Mouse (Mus musculus): ENCODE measurements around the gene Il2ra. TPM values are rescaled to one million over a fixed set of nuclear protein-coding genes. Genes with fewer than 3 reads are reported as not detected.
"Not testable (repeated sequence)": the region's sequence is repeated elsewhere in the genome, so short reads cannot be mapped to it uniquely, and the experiment has no call there.

The Il2ra gene
- polyA plus RNA-seq, 1 experiment from 2014 or later = not detected

- Histone ChIP-seq H3K27ac (ENCODE audit: low read depth, low read length) (no peak overlapping the region), H3K4me3 (ENCODE audit: low read depth, low read length) (no peak overlapping the region), H3K4me2 (replicated peaks; ENCODE audit: low read depth, low read length) (no peak overlapping the region), H3K36me3 (ENCODE audit: control insufficient read depth, insufficient read depth, low read length) (no peaks in the 10 kb centered on the region), H3K27me3 (ENCODE audit: control insufficient read depth, insufficient read depth, low read length) (no peaks in the 10 kb centered on the region), H3K9ac (ENCODE audit: low read depth, low read length) (no peak overlapping the region), H3K4me1 (replicated peaks; ENCODE audit: control insufficient read depth, insufficient read depth, low read length) (no peaks in the 10 kb centered on the region), H3K9me3 (ENCODE audit: control insufficient read depth, low read length) (no peaks in the 10 kb centered on the region)
- no peak for DNase-seq (ENCODE audit: low spot score)
- ATAC-seq (ENCODE audit: low FRiP score) = no peak
- WGBS = 90% methylated on average over 2 of the region's 2 CpGs
Measured at GRCm38 (mm10) chr2:11699905-11700304, 57.3 kb downstream of the Il2ra start.

- Histone ChIP-seq H3K4me3 (ENCODE audit: low read depth, low read length) (peak within 1 kb of the TSS; percentile 53), H3K9me3 (ENCODE audit: control insufficient read depth, low read length) (no peaks in the 10 kb centered on the region), H3K4me2 (replicated peaks; ENCODE audit: low read depth, low read length) (peak within 1 kb of the TSS; percentile 94), H3K36me3 (ENCODE audit: control insufficient read depth, insufficient read depth, low read length) (no peaks in the 10 kb centered on the region), H3K27ac (ENCODE audit: low read depth, low read length) (no peak within 1 kb of the TSS), H3K9ac (ENCODE audit: low read depth, low read length) (peak within 1 kb of the TSS; percentile 42), H3K4me1 (replicated peaks; ENCODE audit: control insufficient read depth, insufficient read depth, low read length) (no peaks in the 10 kb centered on the region), H3K27me3 (ENCODE audit: control insufficient read depth, insufficient read depth, low read length) (peaks cover 11% of the 10 kb centered on the region; the same call in 1 of the 2 replicates)
- DNase-seq (ENCODE audit: low spot score) = peak; percentile 54
- ATAC-seq (ENCODE audit: low FRiP score) = peak; percentile 69
- WGBS = 0% methylated on average over 37 of the region's 37 CpGs
Measured at GRCm38 (mm10) chr2:11705201-11706025, 62.8 kb downstream of the Il2ra start, which contains the start of gene Il15ra. TSS of gene Il15ra (plus strand) at chr2:11705290.

DNA sequence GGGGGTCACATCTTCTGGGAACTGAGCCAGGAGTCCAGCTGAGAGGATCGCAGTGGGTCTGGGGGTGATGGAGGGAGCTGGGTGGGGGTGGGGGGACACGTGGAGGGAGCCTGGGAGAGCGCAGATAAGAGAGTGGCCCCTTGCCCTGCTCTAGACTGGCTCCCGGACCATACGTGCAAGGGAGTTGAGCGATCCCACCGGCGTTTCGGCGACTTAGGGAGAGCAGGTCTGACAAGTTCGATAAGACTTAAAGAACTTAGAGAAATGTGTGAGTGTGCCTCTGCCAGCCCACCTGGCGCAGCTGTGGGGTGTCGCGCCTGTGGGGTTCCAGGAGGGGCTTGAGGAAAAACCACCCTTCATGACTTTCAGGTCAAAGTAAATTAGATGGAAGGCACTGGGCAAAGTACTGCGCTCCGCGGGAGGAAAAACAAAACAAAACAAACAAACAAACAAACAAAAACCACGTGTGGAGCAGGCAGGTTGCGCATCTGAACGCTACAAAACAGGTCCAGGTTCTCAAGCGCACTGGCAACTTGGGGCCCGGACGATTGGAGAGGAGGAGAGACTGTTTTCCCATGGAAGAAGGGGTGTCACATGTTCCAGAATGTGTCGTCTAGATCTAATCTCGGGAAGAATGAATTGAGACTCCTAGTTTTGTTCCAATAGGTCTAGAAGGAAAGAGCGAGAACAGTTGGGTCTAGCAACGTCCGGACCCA, 63.6 kb downstream of the Il2ra start:
- Histone ChIP-seq H3K27ac (ENCODE audit: low read depth, low read length) (no peak overlapping the region), H3K9ac (ENCODE audit: low read depth, low read length) (peak overlapping the region; percentile 42), H3K9me3 (ENCODE audit: control insufficient read depth, low read length) (no peaks in the 10 kb centered on the region), H3K4me3 (ENCODE audit: low read depth, low read length) (peak overlapping the region; percentile 53), H3K4me2 (replicated peaks; ENCODE audit: low read depth, low read length) (peak overlapping the region; percentile 94), H3K36me3 (ENCODE audit: control insufficient read depth, insufficient read depth, low read length) (no peaks in the 10 kb centered on the region), H3K27me3 (ENCODE audit: control insufficient read depth, insufficient read depth, low read length) (peaks cover 11% of the 10 kb centered on the region; the same call in 1 of the 2 replicates), H3K4me1 (replicated peaks; ENCODE audit: control insufficient read depth, insufficient read depth, low read length) (no peaks in the 10 kb centered on the region)
- DNase-seq (ENCODE audit: low spot score) (peak; percentile 35), ATAC-seq (ENCODE audit: low FRiP score) (peak; percentile 68; the same call in 1 of the 2 replicates)
- WGBS = 4% methylated on average over 28 of the region's 28 CpGs

DNA sequence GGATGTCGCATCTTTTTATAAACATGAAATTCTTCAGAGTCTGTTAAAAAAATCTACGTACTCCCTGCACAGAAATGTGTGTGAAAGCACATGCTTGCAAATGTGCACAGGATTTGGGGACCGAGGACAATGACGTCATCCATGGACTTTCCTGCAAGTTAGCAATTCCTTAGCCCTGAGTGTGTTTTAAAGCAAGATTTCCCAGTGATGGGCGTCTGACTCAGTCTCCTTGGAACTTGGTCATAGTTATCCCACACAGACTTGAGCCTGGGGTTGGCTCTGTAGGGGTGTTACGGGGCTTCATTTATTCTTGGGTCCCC, 64.1 kb downstream of the Il2ra start:
- H3K36me3 ChIP-seq (ENCODE audit: control insufficient read depth, insufficient read depth, low read length) = no peaks in the 10 kb centered on the region
- no peaks in the 10 kb centered on the region for H3K4me1 ChIP-seq (replicated peaks; ENCODE audit: control insufficient read depth, insufficient read depth, low read length)
- ATAC-seq (ENCODE audit: low FRiP score) (no peak; the same call in 1 of the 2 replicates), DNase-seq (ENCODE audit: low spot score) (no peak)
- no peak overlapping the region for H3K4me3 ChIP-seq (ENCODE audit: low read depth, low read length)
- peaks cover 11% of the 10 kb centered on the region; the same call in 1 of the 2 replicates for H3K27me3 ChIP-seq (ENCODE audit: control insufficient read depth, insufficient read depth, low read length)
- H3K9ac ChIP-seq (ENCODE audit: low read depth, low read length) = no peak overlapping the region
- H3K4me2 ChIP-seq (replicated peaks; ENCODE audit: low read depth, low read length) = no peak overlapping the region; the same call in 1 of the 2 replicates
- no peaks in the 10 kb centered on the region for H3K9me3 ChIP-seq (ENCODE audit: control insufficient read depth, low read length)
- 38% methylated on average over 6 of the region's 6 CpGs for WGBS
- no peak overlapping the region for H3K27ac ChIP-seq (ENCODE audit: low read depth, low read length)

DNA sequence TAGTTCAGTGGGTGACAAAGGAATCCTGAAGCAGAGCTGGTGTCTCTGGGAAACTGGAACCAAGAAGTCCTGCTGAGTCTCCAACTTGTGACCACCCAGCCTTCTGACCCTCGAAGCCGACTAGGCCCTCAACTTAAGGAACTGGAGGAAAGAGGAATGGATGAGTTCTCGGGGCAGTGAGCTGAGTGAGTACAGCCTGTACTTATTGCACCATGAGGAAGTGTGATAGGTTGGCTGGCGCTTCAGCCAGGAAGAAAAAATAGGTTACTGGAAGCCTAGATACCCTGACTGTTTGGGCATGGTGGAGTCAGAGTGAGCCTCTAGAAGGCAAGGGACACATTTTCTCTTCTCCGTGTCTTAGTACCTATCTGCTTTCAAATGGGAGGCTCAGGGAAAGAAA, 65.9 kb downstream of the Il2ra start:
- Histone ChIP-seq H3K9ac (ENCODE audit: low read depth, low read length) (no peak overlapping the region), H3K36me3 (ENCODE audit: control insufficient read depth, insufficient read depth, low read length) (no peaks in the 10 kb centered on the region), H3K4me1 (replicated peaks; ENCODE audit: control insufficient read depth, insufficient read depth, low read length) (no peaks in the 10 kb centered on the region), H3K27me3 (ENCODE audit: control insufficient read depth, insufficient read depth, low read length) (peaks cover 11% of the 10 kb centered on the region; the same call in 1 of the 2 replicates), H3K4me3 (ENCODE audit: low read depth, low read length) (no peak overlapping the region), H3K9me3 (ENCODE audit: control insufficient read depth, low read length) (no peaks in the 10 kb centered on the region), H3K27ac (ENCODE audit: low read depth, low read length) (no peak overlapping the region), H3K4me2 (replicated peaks; ENCODE audit: low read depth, low read length) (no peak overlapping the region)
- DNase-seq (ENCODE audit: low spot score) (no peak), ATAC-seq (ENCODE audit: low FRiP score) (no peak)
- 84% methylated on average over 5 of the region's 5 CpGs for WGBS

GRCm38 (mm10) chr2:11710101-11710500, 67.5 kb downstream of the Il2ra start:
- H3K36me3 ChIP-seq (ENCODE audit: control insufficient read depth, insufficient read depth, low read length); H3K27ac ChIP-seq (ENCODE audit: low read depth, low read length); H3K9me3 ChIP-seq (ENCODE audit: control insufficient read depth, low read length); H3K4me1 ChIP-seq (replicated peaks; ENCODE audit: control insufficient read depth, insufficient read depth, low read length); H3K4me3 ChIP-seq (ENCODE audit: low read depth, low read length); H3K9ac ChIP-seq (ENCODE audit: low read depth, low read length); ATAC-seq (ENCODE audit: low FRiP score); H3K4me2 ChIP-seq (replicated peaks; ENCODE audit: low read depth, low read length); H3K27me3 ChIP-seq (ENCODE audit: control insufficient read depth, insufficient read depth, low read length): not testable (repeated sequence)
- peak; percentile 48 for DNase-seq (ENCODE audit: low spot score)
- 58% methylated on average over 4 of the region's 4 CpGs for WGBS

DNA sequence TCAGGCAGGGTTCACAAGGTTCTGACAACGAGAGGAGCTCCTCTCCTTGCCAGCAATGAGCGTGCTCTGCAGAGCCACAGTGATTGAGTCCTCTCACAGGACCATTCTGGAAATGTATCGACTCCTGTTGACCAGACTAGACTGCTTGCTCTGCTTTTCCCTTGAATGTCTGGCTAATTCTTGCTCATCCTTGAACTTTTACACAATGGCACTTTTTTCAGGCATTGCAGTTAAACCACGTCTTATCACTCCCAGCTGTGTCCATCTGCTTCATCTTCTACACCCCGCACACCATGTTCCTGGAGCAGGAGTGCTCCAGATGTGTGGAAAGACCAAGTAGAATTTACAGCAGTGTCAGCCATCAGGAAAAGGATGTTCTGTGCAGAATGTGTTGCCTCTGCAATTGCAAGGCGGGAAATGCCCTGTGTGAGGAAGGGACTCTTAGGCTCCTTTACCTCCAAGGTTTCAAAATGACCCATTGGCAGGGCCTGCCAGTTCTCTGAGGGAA, 69.9 kb downstream of the Il2ra start:
- H3K27ac ChIP-seq (ENCODE audit: low read depth, low read length) = no peak overlapping the region
- no peaks in the 10 kb centered on the region for H3K4me1 ChIP-seq (replicated peaks; ENCODE audit: control insufficient read depth, insufficient read depth, low read length)
- no peak overlapping the region for H3K4me3 ChIP-seq (ENCODE audit: low read depth, low read length)
- H3K9me3 ChIP-seq (ENCODE audit: control insufficient read depth, low read length) = no peaks in the 10 kb centered on the region
- H3K36me3 ChIP-seq (ENCODE audit: control insufficient read depth, insufficient read depth, low read length) = no peaks in the 10 kb centered on the region
- no peak overlapping the region for H3K9ac ChIP-seq (ENCODE audit: low read depth, low read length)
- no peak overlapping the region for H3K4me2 ChIP-seq (replicated peaks; ENCODE audit: low read depth, low read length)
- H3K27me3 ChIP-seq (ENCODE audit: control insufficient read depth, insufficient read depth, low read length) = no peaks in the 10 kb centered on the region
- DNase-seq (ENCODE audit: low spot score) = no peak
- ATAC-seq (ENCODE audit: low FRiP score) = no peak
- 85% methylated on average over 6 of the region's 6 CpGs for WGBS

DNA sequence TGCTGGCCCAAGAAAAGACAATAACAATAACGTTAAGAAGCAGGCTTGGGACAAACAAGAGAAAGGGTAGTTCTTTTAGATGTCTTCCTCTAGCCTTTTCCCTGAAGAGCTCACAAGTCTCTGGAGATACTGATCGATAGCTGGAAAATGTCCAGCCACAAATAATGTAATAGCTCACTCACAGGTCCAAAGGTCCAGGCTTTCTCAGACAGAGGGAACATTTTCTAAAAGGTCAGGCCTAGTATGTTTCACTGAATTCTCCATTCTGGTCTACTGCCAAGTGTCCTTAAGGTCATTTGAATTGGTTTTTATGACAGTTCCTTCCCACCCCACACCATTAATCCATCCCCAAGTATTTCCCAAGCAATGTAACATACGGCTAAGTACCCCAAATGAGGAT, 70.4 kb downstream of the Il2ra start:
- Histone ChIP-seq H3K4me3 (ENCODE audit: low read depth, low read length) (no peak overlapping the region), H3K9ac (ENCODE audit: low read depth, low read length) (no peak overlapping the region), H3K36me3 (ENCODE audit: control insufficient read depth, insufficient read depth, low read length) (no peaks in the 10 kb centered on the region), H3K4me2 (replicated peaks; ENCODE audit: low read depth, low read length) (no peak overlapping the region), H3K27ac (ENCODE audit: low read depth, low read length) (no peak overlapping the region), H3K9me3 (ENCODE audit: control insufficient read depth, low read length) (no peaks in the 10 kb centered on the region), H3K27me3 (ENCODE audit: control insufficient read depth, insufficient read depth, low read length) (no peaks in the 10 kb centered on the region), H3K4me1 (replicated peaks; ENCODE audit: control insufficient read depth, insufficient read depth, low read length) (no peaks in the 10 kb centered on the region)
- 71% methylated on average over 3 of the region's 3 CpGs for WGBS
- ATAC-seq (ENCODE audit: low FRiP score) (no peak), DNase-seq (ENCODE audit: low spot score) (no peak)

Data from hindbrain, embryonic 11.5 days (tissue).